Mouse (Mus musculus): ENCODE results near the gene Hist1h2af. TPM values are rescaled to one million over a fixed set of nuclear protein-coding genes. Genes with fewer than 3 reads are reported as not detected.
"Not testable (repeated sequence)": the region's sequence is repeated elsewhere in the genome, so short reads cannot be mapped to it uniquely, and the experiment has no call there.

Hist1h2af gene
- polyA plus RNA-seq, 1 experiment from 2014 or later, result 5.4 TPM

DNA sequence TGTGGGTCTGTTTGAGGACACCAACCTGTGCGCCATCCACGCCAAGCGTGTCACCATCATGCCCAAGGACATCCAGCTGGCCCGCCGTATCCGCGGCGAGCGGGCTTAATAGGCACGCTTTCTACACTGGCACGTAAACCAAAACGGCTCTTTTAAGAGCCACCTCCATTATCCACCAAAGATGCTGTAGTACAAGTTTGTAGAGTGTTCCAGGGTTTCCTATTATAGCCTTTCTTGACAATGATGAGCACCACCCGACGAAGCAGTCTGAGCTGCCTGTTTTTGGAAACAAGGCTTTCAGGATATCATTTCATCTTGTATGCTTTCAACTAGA, 11.0 kb downstream of the Hist1h2af start:
- 0% methylated on average over 12 of the region's 14 CpGs for WGBS
- Histone ChIP-seq H3K9ac (ENCODE audit: low read length) (peak overlapping the region; percentile 75), H3K4me3 (ENCODE audit: control insufficient read depth in 1 of 2, insufficient read depth in 1 of 2, low read depth in 1 of 2, low read length in 2 of 2) (peak overlapping the region; percentile 47 to 67), H3K27ac (replicated peaks in 1 of 2; ENCODE audit: control insufficient read depth in 1 of 2, insufficient read depth in 1 of 2, low read depth in 2 of 2, low read length in 2 of 2) (peak overlapping the region; percentile 80 to 95), H3K4me2 (ENCODE audit: low read length) (peak overlapping the region; percentile 81)
- ATAC-seq (ENCODE audit: insufficient number of reproducible peaks, insufficient read depth, low FRiP score, low read depth); H3K9me3 ChIP-seq (ENCODE audit: control insufficient read depth, low read length); H3K36me3 ChIP-seq (ENCODE audit: control insufficient read depth, insufficient read depth, low read length); H3K27me3 ChIP-seq (ENCODE audit: control insufficient read depth, insufficient read depth, low read length); H3K4me1 ChIP-seq (ENCODE audit: control insufficient read depth in 2 of 2, insufficient read depth in 2 of 2, low read length in 2 of 2): not testable (repeated sequence)

GRCm38 (mm10) chr13:23546694-23547093, 13.0 kb downstream of the Hist1h2af start:
- no peak overlapping the region for H3K27ac ChIP-seq (replicated peaks in 1 of 2; ENCODE audit: control insufficient read depth in 1 of 2, insufficient read depth in 1 of 2, low read depth in 2 of 2, low read length in 2 of 2)
- 68% methylated on average over 5 of the region's 5 CpGs for WGBS

GRCm38 (mm10) chr13:23550761-23551145, 17.0 kb downstream of the Hist1h2af start:
- 12% methylated on average over 3 of the region's 3 CpGs for WGBS
- no peaks in the 10 kb centered on the region for H3K9me3 ChIP-seq (ENCODE audit: control insufficient read depth, low read length)
- peak overlapping the region; percentile 86 to 87 for H3K27ac ChIP-seq (replicated peaks in 1 of 2; ENCODE audit: control insufficient read depth in 1 of 2, insufficient read depth in 1 of 2, low read depth in 2 of 2, low read length in 2 of 2)
- H3K36me3 ChIP-seq (ENCODE audit: control insufficient read depth, insufficient read depth, low read length), result no peaks in the 10 kb centered on the region
- ATAC-seq (ENCODE audit: insufficient number of reproducible peaks, insufficient read depth, low FRiP score, low read depth), result no peak
- no peaks in the 10 kb centered on the region for H3K27me3 ChIP-seq (ENCODE audit: control insufficient read depth, insufficient read depth, low read length)
- peak overlapping the region; percentile 72 for H3K4me2 ChIP-seq (ENCODE audit: low read length)
- H3K4me1 ChIP-seq (ENCODE audit: control insufficient read depth in 2 of 2, insufficient read depth in 2 of 2, low read length in 2 of 2), result peaks cover 0 to 14% of the 10 kb centered on the region in 2 experiments; a peak in 3 of 4 replicates
- H3K4me3 ChIP-seq (ENCODE audit: control insufficient read depth in 1 of 2, insufficient read depth in 1 of 2, low read depth in 1 of 2, low read length in 2 of 2), result peak overlapping the region; percentile 44 to 52; a peak in 3 of 4 replicates
- H3K9ac ChIP-seq (ENCODE audit: low read length), result peak overlapping the region; percentile 72

More at GRCm38 (mm10) chr13:23546694-23547093, 13.0 kb downstream of the Hist1h2af start:
- H3K4me1 ChIP-seq (ENCODE audit: control insufficient read depth in 2 of 2, insufficient read depth in 2 of 2, low read length in 2 of 2), result peaks cover 0 to 11% of the 10 kb centered on the region in 2 experiments; a peak in 2 of 4 replicates
- no peaks in the 10 kb centered on the region for H3K36me3 ChIP-seq (ENCODE audit: control insufficient read depth, insufficient read depth, low read length)
- H3K27me3 ChIP-seq (ENCODE audit: control insufficient read depth, insufficient read depth, low read length), result no peaks in the 10 kb centered on the region
- H3K9me3 ChIP-seq (ENCODE audit: control insufficient read depth, low read length), result no peaks in the 10 kb centered on the region
- no peak overlapping the region for H3K4me3 ChIP-seq (ENCODE audit: control insufficient read depth in 1 of 2, insufficient read depth in 1 of 2, low read depth in 1 of 2, low read length in 2 of 2)
- no peak overlapping the region for H3K4me2 ChIP-seq (ENCODE audit: low read length)
- no peak for ATAC-seq (ENCODE audit: insufficient number of reproducible peaks, insufficient read depth, low FRiP score, low read depth)
- H3K9ac ChIP-seq (ENCODE audit: low read length), result no peak overlapping the region

GRCm38 (mm10) chr13:23551146-23551834, 17.6 kb downstream of the Hist1h2af start, which contains the start of gene Hist1h4f:
Gene Hist1h4f (minus strand): TSS chr13:23551648.
- H3K27ac ChIP-seq (replicated peaks in 1 of 2; ENCODE audit: control insufficient read depth in 1 of 2, insufficient read depth in 1 of 2, low read depth in 2 of 2, low read length in 2 of 2), result peak within 1 kb of the TSS; percentile 86 to 87
- H3K9ac ChIP-seq (ENCODE audit: low read length), result peak within 1 kb of the TSS; percentile 72
- peak within 1 kb of the TSS; percentile 44 to 52 for H3K4me3 ChIP-seq (ENCODE audit: control insufficient read depth in 1 of 2, insufficient read depth in 1 of 2, low read depth in 1 of 2, low read length in 2 of 2)
- H3K9me3 ChIP-seq (ENCODE audit: control insufficient read depth, low read length); H3K27me3 ChIP-seq (ENCODE audit: control insufficient read depth, insufficient read depth, low read length); H3K36me3 ChIP-seq (ENCODE audit: control insufficient read depth, insufficient read depth, low read length): not testable (repeated sequence)
- H3K4me1 ChIP-seq (ENCODE audit: control insufficient read depth in 2 of 2, insufficient read depth in 2 of 2, low read length in 2 of 2), result peaks cover 0 to 13% of the 10 kb centered on the region in 2 experiments; a peak in 3 of 4 replicates
- WGBS, result under 1% methylated on average over 44 of the region's 47 CpGs
- ATAC-seq (ENCODE audit: insufficient number of reproducible peaks, insufficient read depth, low FRiP score, low read depth), result peak; percentile 76
- H3K4me2 ChIP-seq (ENCODE audit: low read length), result peak within 1 kb of the TSS; percentile 72

GRCm38 (mm10) chr13:23551931-23552914, 18.5 kb downstream of the Hist1h2af start:
- H3K9ac ChIP-seq (ENCODE audit: low read length), result peak overlapping the region; percentile 44
- H3K4me1 ChIP-seq (ENCODE audit: control insufficient read depth in 2 of 2, insufficient read depth in 2 of 2, low read length in 2 of 2), result peaks cover 0 to 13% of the 10 kb centered on the region in 2 experiments; a peak in 3 of 4 replicates
- no peaks in the 10 kb centered on the region for H3K9me3 ChIP-seq (ENCODE audit: control insufficient read depth, low read length)
- no peaks in the 10 kb centered on the region for H3K27me3 ChIP-seq (ENCODE audit: control insufficient read depth, insufficient read depth, low read length)
- no peak for ATAC-seq (ENCODE audit: insufficient number of reproducible peaks, insufficient read depth, low FRiP score, low read depth)
- peak overlapping the region; percentile 72 for H3K4me2 ChIP-seq (ENCODE audit: low read length)
- 49% methylated on average over 8 of the region's 8 CpGs for WGBS
- H3K36me3 ChIP-seq (ENCODE audit: control insufficient read depth, insufficient read depth, low read length), result no peaks in the 10 kb centered on the region
- H3K4me3 ChIP-seq (ENCODE audit: control insufficient read depth in 1 of 2, insufficient read depth in 1 of 2, low read depth in 1 of 2, low read length in 2 of 2), result peak overlapping the region in 1 of 2 experiments; percentile 44; a peak in 2 of 4 replicates
- peak overlapping the region in 1 of 2 experiments; percentile 87; a peak in 3 of 4 replicates for H3K27ac ChIP-seq (replicated peaks in 1 of 2; ENCODE audit: control insufficient read depth in 1 of 2, insufficient read depth in 1 of 2, low read depth in 2 of 2, low read length in 2 of 2)

DNA sequence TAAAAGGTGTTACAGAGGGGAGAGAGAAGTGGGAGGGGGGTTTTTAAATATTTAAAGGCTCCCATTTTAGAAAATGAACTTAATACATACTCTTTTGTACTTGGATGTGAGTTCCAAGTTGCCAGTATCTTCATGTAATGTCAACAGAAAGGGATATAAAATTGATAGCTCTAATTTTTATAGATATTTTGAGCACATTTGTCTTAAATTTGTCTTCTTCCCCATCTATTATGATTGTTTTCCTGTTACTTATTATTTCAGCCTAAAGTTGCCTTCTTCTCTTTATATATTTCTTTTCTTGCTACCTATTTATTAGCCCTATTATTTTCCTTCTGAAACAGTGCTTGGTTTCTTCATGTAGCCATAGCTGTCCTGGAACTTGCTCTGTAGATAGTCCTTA, 19.3 kb downstream of the Hist1h2af start, which contains the start of gene Hist1h1d:
Gene Hist1h1d, plus strand, starts transcription at position 301 of the 400 bp plus-strand sequence.
- no peak for ATAC-seq (ENCODE audit: insufficient number of reproducible peaks, insufficient read depth, low FRiP score, low read depth)
- no peaks in the 10 kb centered on the region for H3K27me3 ChIP-seq (ENCODE audit: control insufficient read depth, insufficient read depth, low read length)
- peak within 1 kb of the TSS; percentile 94 for H3K9ac ChIP-seq (ENCODE audit: low read length)
- no peaks in the 10 kb centered on the region for H3K9me3 ChIP-seq (ENCODE audit: control insufficient read depth, low read length)
- H3K36me3 ChIP-seq (ENCODE audit: control insufficient read depth, insufficient read depth, low read length), result no peaks in the 10 kb centered on the region
- H3K4me3 ChIP-seq (ENCODE audit: control insufficient read depth in 1 of 2, insufficient read depth in 1 of 2, low read depth in 1 of 2, low read length in 2 of 2), result no peak within 1 kb of the TSS
- peak within 1 kb of the TSS; percentile 72 for H3K4me2 ChIP-seq (ENCODE audit: low read length)
- H3K4me1 ChIP-seq (ENCODE audit: control insufficient read depth in 2 of 2, insufficient read depth in 2 of 2, low read length in 2 of 2), result peaks cover 0 to 13% of the 10 kb centered on the region in 2 experiments; a peak in 3 of 4 replicates
- H3K27ac ChIP-seq (replicated peaks in 1 of 2; ENCODE audit: control insufficient read depth in 1 of 2, insufficient read depth in 1 of 2, low read depth in 2 of 2, low read length in 2 of 2), result peak within 1 kb of the TSS in 1 of 2 experiments; percentile 98; a peak in 3 of 4 replicates

- H3K9ac ChIP-seq (ENCODE audit: low read length), result peak overlapping the region; percentile 94
- H3K9me3 ChIP-seq (ENCODE audit: control insufficient read depth, low read length), result no peaks in the 10 kb centered on the region
- H3K4me2 ChIP-seq (ENCODE audit: low read length), result peak overlapping the region; percentile 85
- H3K4me3 ChIP-seq (ENCODE audit: control insufficient read depth in 1 of 2, insufficient read depth in 1 of 2, low read depth in 1 of 2, low read length in 2 of 2), result peak overlapping the region in 1 of 2 experiments; percentile 62; a peak in 2 of 4 replicates
- no peak for ATAC-seq (ENCODE audit: insufficient number of reproducible peaks, insufficient read depth, low FRiP score, low read depth)
- H3K36me3 ChIP-seq (ENCODE audit: control insufficient read depth, insufficient read depth, low read length), result no peaks in the 10 kb centered on the region
- peaks cover 0 to 13% of the 10 kb centered on the region in 2 experiments; a peak in 3 of 4 replicates for H3K4me1 ChIP-seq (ENCODE audit: control insufficient read depth in 2 of 2, insufficient read depth in 2 of 2, low read length in 2 of 2)
- H3K27me3 ChIP-seq (ENCODE audit: control insufficient read depth, insufficient read depth, low read length), result no peaks in the 10 kb centered on the region
- 22% methylated on average over 9 of the region's 9 CpGs for WGBS
- peak overlapping the region; percentile 97 to 98 for H3K27ac ChIP-seq (replicated peaks in 1 of 2; ENCODE audit: control insufficient read depth in 1 of 2, insufficient read depth in 1 of 2, low read depth in 2 of 2, low read length in 2 of 2)
Measured at GRCm38 (mm10) chr13:23554393-23554792, 20.7 kb downstream of the Hist1h2af start.

Measured in heart, embryonic 14.5 days (tissue).